Mouse (Mus musculus): Measurements from ENCODE around the gene 9530068E07Rik.

- TF ChIP-seq CTCF (IDR thresholded peaks at IDR 0.05) (peak; percentile 84), POLR2A (IDR thresholded peaks at IDR 0.05; ENCODE audit: insufficient read depth, low read depth, low read length) (no peak), EP300 (IDR thresholded peaks at IDR 0.05; ENCODE audit: insufficient read depth, low read depth, low read length) (no peak)
Observed at GRCm38 (mm10) chr11:52421053-52421778, 25.0 kb downstream of the 9530068E07Rik start.
